Mouse (Mus musculus): Measurements from ENCODE around the gene Tcf7l2.

Tcf7l2 gene

GRCm38 (mm10) chr19:55867255-55867654, 125.6 kb downstream of the Tcf7l2 start:
- no peak for DNase-seq

- no peak for DNase-seq
These were observed 126.3 kb downstream of the Tcf7l2 start for GRCm38 (mm10) chr19:55867905-55868304.

GRCm38 (mm10) chr19:55868597-55868996, 127.0 kb downstream of the Tcf7l2 start:
- DNase-seq = no peak

DNA sequence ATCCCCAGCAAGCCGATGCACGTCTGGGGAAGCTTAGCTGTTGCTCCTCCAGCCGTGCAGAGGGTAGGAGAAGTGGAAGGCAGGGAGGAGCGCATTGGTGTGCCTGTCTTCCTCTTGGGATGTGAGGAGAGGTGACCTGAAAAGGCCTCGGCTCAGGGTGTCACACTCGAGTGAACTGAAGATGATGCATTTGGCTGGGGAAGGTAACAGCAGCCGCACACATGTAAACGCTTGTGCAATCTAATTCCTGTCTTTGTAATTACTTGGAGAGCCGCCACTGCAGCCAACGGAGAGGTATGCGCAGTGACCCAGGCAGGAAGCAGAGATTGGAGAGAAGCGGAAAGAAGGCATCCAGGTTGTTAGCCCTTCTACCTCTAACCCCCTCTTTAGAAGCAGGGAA, 129.2 kb downstream of the Tcf7l2 start:
- DNase-seq = peak; percentile 62 to 74

- DNase-seq = no peak
These were observed 129.9 kb downstream of the Tcf7l2 start for GRCm38 (mm10) chr19:55871496-55871895.

- no peak for DNase-seq
These were observed 131.6 kb downstream of the Tcf7l2 start for GRCm38 (mm10) chr19:55873221-55873620.

DNA sequence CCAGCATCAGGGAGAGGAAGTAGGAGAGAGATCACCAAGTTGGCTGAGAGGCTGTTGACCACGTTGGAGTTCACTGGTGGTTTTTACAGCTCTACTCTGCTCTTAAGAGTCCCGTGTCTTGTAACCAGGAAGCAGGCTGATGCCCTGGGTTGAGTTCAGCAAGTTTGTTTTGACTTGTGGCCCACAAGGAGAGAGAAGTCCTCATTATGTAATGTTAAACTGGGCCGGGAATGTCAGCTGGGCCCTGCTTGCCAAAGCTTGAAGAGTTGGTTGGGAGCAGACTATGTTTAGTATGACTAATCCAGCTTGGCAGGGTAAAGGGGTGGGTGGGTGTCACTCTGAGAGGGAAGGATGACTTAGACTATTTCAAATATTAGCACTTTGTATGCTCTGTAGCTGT, 134.9 kb downstream of the Tcf7l2 start:
- DNase-seq = peak; percentile 50 to 76

GRCm38 (mm10) chr19:55877404-55877915, 135.8 kb downstream of the Tcf7l2 start:
- peak; percentile 72 to 89 for DNase-seq

GRCm38 (mm10) chr19:55880664-55881359, 139.2 kb downstream of the Tcf7l2 start:
- DNase-seq = no peak

DNA sequence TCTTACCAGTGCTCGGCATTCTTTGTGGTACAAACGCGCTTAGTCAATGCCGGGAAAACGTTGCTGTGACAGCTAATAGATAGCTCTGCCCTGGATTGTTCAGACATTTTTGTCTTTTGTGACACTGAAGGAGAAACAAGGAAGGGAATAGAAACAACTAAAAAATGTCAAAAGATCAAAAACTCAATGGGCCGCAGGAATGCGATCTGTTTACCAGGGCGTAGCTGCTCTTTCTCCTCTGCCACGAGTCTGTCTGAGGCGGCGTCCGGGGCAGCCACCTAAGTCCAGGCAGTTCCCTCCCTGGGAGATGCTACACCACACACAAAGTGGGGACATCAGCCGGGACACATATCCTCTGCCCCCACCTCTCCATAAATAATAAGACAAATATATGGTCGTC, 144.9 kb downstream of the Tcf7l2 start:
- no peak for DNase-seq

- no peak for DNase-seq
These were observed 150.1 kb downstream of the Tcf7l2 start for GRCm38 (mm10) chr19:55891692-55892183.

- no peak for DNase-seq
These were observed 151.9 kb downstream of the Tcf7l2 start for GRCm38 (mm10) chr19:55893557-55893956.

DNA sequence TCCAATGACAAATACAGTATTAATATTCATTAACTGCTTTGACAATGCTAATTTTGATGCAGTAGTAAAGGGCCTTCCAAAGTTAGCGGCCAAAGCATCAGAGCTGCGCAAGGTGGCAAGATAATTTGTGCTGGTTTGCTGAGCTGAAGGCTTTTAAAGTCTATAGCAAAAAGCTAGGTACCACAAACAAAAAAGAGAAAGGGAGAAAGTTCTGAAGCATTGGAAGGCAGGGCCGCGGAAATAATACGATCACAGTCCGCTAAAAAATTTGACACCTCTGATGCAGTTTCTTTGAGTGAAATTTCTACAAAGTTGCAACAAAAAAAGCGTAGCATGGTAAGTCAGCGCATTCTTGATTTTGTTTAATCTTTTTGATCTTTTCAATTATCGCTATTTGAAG, 152.8 kb downstream of the Tcf7l2 start:
- no peak for DNase-seq

- peak; percentile 48 to 78 for DNase-seq
These were observed 153.7 kb downstream of the Tcf7l2 start for GRCm38 (mm10) chr19:55895317-55895716.

- DNase-seq = no peak
These were observed 154.3 kb downstream of the Tcf7l2 start for GRCm38 (mm10) chr19:55895807-55896420.

DNA sequence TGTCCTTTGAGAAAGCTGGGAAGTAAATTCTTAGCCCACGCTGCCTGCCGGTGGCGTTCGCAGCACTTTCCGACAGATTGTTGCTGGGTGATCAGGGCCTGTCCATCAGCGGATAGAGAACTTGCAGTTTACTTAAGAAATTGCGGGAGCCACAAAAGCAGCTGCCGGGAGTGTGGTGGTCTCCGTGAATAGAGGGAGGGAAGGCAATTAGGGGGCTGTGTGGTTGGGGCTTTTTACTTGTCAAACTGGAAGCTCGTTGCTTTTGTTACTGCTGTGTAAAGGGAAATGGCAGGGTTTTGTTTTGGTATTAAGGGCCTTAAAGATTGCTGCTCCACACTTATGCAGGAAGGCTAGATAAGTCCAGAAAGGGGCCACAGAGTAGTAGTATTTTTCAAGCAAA, 155.0 kb downstream of the Tcf7l2 start:
- no peak for DNase-seq

DNA sequence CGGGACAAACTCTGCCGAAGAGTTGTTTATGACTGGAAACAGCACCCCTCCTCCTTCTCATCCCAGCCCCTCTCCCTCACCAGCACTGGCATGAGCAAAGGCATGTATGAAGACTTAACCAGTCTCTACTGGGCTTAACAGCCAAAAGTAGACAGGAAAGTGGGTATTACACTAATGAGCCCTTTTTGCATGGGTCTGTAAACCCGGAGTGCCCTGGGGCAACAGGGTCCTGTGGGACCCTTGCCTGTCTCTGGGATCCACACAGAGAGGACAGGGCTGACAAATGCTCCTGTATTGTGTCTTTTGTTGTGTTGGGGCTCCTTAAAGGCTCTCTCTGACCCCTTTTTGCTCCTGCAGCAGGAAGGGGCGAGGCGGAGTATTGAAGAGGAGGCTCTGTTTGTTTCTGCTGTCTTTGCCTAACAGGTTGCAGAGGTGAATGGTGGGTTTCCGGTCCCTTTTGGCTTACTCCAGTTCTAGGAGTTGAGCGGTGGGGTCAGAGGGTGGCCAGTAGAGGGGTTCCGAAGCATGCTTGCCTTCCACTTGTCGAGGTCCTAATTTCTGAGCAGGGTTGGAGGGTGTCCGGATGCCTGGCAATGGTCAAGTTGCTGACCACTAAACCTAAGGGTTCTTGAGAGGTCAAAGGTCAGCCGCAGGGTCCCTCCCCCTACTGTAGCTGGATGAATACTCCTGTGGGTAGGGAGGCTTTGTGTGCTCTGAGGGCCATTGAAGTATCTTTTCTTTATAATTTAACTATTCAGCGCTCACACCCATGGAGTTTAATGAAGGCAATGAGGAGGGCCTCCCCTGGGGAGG, 161.2 kb downstream of the Tcf7l2 start:
- no peak for DNase-seq

DNA sequence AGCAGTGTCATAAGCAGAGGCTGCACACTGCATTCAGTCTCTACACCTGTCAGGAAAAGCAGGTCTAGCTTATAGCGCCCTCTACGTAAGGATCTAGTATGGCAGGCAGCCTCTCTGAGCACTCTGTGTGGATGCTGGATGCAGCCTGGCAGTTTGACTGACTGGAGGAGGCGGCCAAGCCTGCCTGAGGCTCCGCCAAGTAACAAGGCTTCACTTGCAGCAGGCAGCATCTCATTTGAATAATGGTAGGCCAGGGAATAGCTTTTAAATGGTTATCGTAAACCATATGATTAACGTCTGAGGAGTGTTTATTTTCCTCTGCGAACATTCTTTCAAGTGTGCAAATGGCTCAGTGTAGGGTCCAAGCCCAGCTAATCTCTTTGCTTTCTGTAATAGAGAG, 167.4 kb downstream of the Tcf7l2 start:
- peak; percentile 25 to 66 for DNase-seq

- DNase-seq = no peak
These were observed 170.3 kb downstream of the Tcf7l2 start for GRCm38 (mm10) chr19:55911941-55912340.

DNA sequence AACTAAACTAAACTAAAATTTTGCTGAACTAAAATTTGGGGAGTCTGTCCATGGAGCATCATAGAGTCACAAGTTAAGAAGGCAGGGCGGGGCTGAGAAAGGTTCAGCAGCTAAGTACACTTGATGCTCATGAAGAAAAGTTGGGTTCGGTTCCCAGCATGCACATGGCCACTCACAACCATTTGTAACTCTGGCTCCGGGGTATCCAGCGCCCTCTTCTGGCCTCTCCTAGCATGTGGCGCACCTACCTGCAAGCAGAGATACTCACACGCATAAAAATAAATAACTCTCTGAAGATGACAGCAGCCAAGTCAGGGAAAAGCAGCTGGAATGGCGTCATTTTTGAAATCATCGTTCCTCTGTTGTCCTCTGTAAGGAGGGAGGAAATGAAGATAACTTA, 171.2 kb downstream of the Tcf7l2 start:
- no peak for DNase-seq

DNA sequence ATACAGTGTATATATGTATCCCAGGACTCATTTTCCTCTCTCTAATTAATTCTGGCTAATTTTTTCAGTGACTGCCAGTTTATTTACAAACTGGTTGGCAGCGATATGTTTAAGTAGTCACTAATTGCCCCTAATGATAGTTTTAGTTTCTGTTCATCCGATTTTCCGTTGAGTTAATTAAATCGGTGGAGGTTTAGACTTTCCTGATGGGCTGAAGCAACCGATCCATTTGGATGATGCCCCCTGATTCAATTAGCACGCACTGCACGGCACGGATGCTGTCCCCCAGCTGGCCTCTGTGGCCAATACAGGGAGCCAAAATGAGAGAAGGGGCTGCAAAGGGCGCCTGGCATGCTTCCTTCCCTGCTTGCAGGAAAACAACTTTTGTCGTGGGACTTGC, 172.0 kb downstream of the Tcf7l2 start:
- no peak for DNase-seq

GRCm38 (mm10) chr19:55914614-55915211, 173.1 kb downstream of the Tcf7l2 start:
- DNase-seq = no peak

GRCm38 (mm10) chr19:55915506-55915905, 173.9 kb downstream of the Tcf7l2 start:
- DNase-seq = no peak
